Mouse (Mus musculus) WW6 (cell line): ENCODE results near the gene Nrip1.

Experiments
- DNase-seq: peaks from one replicate; pipeline ENCODE4 v3.0.0-alpha.2; 2013; ENCODE audit warnings: low read depth, low spot score

The Nrip1 gene

GRCm38 (mm10) chr16:76283796-76284195, 89.8 kb downstream of the Nrip1 start:
- DNase-seq, result no peak

DNA sequence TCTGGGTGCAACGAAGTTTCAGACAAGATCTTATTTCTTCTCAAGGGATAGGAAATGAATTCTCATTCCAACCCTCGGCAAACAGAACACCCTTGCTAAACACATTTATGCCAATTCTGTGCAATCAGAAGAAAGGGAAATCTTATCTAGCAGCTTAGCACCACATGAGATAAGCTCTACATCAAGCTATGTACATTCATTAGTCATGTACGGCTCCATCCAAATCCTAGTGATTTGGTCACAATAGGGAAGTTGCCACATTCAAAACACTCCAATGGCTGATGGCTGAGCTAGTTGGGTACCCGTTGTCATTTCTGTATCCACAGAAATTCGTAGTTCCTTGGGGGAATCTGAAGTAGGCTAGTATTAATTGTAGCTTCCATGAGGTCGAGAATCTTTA, 91.8 kb downstream of the Nrip1 start:
- DNase-seq, result no peak

DNA sequence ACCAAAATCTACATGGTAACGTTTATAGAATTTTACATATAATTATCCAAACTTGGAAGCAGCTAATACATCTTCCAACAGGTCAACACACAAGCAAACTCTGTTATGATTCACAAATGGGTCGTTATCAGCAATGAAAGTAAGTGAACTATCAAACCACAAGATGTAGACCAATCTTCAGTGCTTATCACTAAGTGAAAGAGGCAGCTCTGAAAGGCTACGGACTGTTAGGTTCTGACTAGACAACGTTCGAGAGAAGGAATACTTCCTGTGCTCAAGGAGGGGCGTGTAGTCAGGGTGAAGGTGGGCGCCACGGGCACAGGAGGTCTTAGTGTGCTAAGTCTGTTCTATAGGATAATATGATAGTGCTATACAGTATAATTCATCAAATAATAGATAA, 93.3 kb downstream of the Nrip1 start:
- no peak for DNase-seq

DNA sequence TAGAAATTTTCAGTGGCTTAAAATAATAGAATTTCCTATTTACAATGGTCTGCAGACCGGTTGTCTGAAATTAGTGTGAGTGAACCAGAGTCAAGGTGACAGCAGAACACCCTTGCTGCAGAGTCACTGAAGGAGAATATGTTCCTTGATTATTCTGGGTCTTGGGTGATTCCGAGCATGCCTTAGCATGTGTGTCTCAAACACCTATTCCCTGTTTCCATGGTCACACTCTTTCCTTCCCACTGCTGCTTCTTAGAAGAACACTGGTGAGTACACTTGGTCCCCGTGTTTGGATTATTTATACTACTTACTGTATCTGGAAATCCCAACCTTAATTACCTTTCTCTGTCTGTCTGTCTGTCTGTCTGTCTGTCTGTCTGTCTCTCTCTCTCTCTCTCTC, 97.4 kb downstream of the Nrip1 start:
- no peak for DNase-seq

- DNase-seq, result no peak
Measured at GRCm38 (mm10) chr16:76275584-76275983, 98.0 kb downstream of the Nrip1 start.

- DNase-seq, result no peak
Measured at GRCm38 (mm10) chr16:76275166-76275565, 98.5 kb downstream of the Nrip1 start.

- DNase-seq, result no peak
Measured at GRCm38 (mm10) chr16:76266635-76267268, 106.9 kb downstream of the Nrip1 start.

DNA sequence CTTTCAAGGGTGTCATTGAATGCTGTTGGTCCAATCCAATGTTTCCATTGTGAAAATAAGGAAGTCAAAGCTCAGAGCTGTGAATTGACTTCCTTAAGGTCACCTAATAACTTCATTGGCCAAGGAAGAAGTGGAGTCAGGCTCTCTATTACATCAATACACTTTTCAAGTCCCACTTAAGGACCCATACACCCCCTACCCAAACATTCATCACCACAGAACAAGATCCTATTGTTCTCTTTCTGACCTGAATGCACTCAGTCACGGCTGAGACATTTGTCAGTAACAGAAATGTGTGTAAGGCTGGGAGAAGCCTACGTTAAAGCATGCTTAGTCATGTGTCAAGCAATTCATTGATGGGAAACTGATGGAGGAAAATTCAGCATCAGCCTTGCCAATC, 107.8 kb downstream of the Nrip1 start:
- no peak for DNase-seq

- DNase-seq, result no peak
Measured at GRCm38 (mm10) chr16:76265301-76265700, 108.3 kb downstream of the Nrip1 start.

DNA sequence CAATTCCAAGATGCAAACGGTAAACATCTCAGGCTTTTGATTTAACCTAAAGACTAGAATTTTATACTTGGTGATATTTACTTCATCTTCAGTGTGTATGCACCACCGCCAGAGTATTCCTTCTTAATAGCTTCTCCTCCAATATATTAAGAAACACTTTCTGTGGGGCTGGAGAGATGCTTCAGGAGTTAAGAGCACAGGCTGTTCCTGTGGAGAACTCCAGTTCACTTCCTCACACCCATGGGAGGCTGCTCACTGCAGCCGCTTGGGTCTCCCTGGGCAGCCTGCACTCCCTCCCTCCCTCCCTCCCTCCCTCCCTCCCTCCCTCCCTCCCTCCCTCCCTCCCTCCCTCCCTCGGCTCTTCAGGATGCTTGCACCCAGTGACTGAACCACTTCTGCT, 110.2 kb downstream of the Nrip1 start:
- DNase-seq, result no peak

DNA sequence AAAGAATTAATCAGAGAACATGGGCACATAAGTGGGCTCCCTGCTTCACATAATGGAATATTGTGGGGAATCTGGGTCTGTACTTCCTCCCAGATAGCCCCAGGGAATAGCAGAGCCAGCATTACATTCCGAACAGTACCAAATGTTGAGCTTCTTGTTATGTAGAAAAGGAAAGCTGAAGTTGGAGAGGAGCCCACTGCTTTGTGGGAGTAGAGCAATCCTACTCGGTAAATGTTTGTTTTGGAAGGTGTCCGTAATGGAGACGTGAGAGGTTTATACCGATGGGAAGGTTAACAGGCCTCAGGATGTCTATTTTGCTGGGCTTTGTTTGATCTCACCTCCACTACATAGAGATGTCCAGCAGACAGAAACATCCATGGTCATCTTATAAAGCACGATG, 113.3 kb downstream of the Nrip1 start:
- no peak for DNase-seq

DNA sequence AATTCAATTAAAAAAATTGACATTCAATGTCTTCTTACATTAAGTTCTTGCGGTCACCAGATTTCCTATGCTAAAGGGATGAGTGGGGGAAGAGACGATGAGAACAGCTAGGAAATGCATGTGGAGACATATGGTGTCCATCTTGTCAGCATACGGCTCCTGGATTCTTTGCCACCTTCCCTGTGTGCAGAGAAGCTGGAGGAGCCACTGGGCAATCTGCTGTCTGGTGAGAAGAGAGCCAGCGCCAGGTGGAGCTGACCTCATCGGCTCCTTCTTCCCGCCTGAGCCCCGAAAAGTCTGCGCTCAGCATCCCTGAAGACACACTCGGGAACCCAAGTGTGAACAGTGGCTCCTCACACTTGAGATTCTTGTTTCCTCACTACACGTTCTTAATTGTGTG, 121.8 kb downstream of the Nrip1 start:
- no peak for DNase-seq

GRCm38 (mm10) chr16:76249345-76250091, 124.1 kb downstream of the Nrip1 start:
- DNase-seq, result no peak

DNA sequence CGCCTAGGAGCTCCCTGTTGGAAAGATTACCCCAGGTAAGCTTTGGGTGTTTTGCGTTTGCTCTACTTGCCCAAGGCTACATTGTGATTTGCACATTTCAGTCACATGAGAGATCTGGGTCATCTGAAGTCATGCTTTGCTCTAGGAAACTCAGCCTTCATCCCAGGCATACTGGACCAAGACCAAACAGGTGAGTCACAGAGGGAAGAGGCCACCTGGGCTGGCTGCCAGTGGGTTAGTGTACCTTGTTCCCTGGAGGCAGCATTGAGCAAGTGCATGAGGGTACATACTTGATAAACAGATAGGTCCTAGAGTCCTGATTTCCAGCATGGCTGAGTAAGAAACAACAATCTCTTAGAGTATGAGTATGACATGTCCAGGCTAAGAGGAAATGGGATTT, 130.8 kb downstream of the Nrip1 start:
- DNase-seq, result no peak

DNA sequence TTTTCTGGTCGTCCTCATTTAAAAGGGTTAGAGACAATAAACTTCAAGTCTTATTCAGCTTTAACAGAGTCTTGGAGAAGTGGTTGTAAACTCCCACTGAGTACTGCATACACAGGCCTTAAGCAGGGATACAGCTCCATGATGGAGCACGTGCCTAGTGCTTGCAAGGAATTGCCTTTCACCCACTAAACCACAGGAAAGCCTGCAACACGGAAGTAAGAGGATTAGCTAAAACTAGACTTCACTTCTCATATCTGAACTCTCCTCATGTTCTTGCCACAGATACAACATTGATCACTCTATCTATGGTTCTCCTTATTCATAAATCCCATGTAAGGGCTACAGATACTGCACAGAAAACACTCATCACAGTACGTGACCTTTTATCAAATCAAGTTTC, 132.4 kb downstream of the Nrip1 start:
- DNase-seq, result no peak

DNA sequence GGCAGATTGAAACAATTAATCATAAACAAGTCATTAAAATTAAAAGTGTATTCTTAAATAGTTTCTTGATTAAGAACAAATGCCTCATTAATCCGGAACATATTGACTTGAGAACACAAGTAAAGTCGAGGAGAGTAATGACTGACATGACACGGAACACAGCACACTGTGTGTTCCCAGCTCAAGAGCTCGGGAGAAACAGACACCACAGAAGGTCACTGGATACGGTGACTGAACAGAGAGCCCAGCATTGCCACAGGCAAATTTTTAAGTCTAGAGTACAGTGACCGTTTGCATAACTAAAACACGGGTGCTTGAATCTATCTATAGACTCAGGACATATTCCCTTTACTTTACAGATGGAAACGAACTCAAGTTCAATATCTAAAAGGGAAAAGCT, 134.3 kb downstream of the Nrip1 start:
- no peak for DNase-seq

- DNase-seq, result no peak
Measured at GRCm38 (mm10) chr16:76238784-76239183, 134.8 kb downstream of the Nrip1 start.
